Mouse (Mus musculus): ENCODE data around the gene Inhba. TPM values are rescaled to one million over a fixed set of nuclear protein-coding genes. Genes with fewer than 3 reads are reported as not detected.

Inhba gene
- polyA plus RNA-seq, 1 experiment from 2014 or later: 17.2 TPM

DNA sequence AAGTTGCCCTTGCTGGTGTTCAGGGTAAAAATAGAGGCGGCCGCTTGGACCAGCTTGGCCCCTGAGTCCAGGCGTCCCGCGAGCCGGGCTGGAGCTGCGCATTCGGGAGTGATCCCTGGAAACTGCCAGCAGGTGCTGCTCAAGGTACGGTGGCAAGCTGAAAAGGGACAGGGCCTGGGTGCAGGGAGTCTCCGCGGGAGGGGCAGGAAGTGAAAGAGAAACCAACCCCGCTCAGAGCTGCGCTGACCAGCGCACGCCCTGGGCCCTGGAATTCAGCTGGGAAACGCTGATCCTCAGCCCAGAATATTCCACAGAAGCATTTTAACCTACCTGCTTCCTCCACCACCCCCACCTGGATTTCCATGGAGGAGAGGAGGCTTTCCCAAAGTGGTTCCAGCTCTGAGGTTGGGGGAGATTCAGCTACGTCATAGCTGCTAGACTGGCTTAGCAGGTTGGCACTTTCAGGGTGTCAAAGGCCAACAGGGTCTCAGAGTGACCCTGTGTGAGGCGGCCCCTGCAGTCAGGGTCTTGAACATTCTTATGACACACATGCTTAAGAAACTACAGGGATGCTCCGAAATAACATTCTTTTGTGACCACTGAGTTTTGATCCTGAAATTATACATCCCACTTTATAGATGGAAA, 714 bp downstream of the Inhba start:
- Histone ChIP-seq H3K4me1 (peaks cover 25% of the 10 kb centered on the region), H3K4me3 (peak overlapping the region; percentile 50), H3K36me3 (no peaks in the 10 kb centered on the region), H3K27ac (peak overlapping the region; percentile 67), H3K9me3 (no peaks in the 10 kb centered on the region), H3K9ac (peak overlapping the region; percentile 15), H3K4me2 (peak overlapping the region; percentile 90), H3K27me3 (peaks cover 9% of the 10 kb centered on the region; the same call in 1 of the 2 replicates)
- 7% methylated on average over 19 of the region's 19 CpGs for WGBS
- ATAC-seq (ENCODE audit: insufficient number of reproducible peaks, low FRiP score, low TSS enrichment, low read depth): peak; percentile 81

- 41% methylated on average over 3 of the region's 3 CpGs for WGBS
- no peak for ATAC-seq (ENCODE audit: insufficient number of reproducible peaks, low FRiP score, low TSS enrichment, low read depth)
These were observed 2.5 kb downstream of the Inhba start for GRCm38 (mm10) chr13:16014166-16014565.

GRCm38 (mm10) chr13:16016506-16016905, 4.9 kb downstream of the Inhba start:
- H3K9me3 ChIP-seq: no peaks in the 10 kb centered on the region
- ATAC-seq (ENCODE audit: insufficient number of reproducible peaks, low FRiP score, low TSS enrichment, low read depth): no peak
- H3K4me2 ChIP-seq: 0 out of 2 replicates have a peak overlapping the region, but pooled peaks have one; percentile 65
- no peak overlapping the region for H3K27ac ChIP-seq
- 13% methylated on average over 2 of the region's 2 CpGs for WGBS
- peaks cover 9% of the 10 kb centered on the region; the same call in 1 of the 2 replicates for H3K27me3 ChIP-seq
- peaks cover 26% of the 10 kb centered on the region for H3K4me1 ChIP-seq
- H3K36me3 ChIP-seq: no peaks in the 10 kb centered on the region
- H3K4me3 ChIP-seq: no peak overlapping the region
- no peak overlapping the region for H3K9ac ChIP-seq

More at GRCm38 (mm10) chr13:16014166-16014565, 2.5 kb downstream of the Inhba start:
- Histone ChIP-seq H3K27ac (no peak overlapping the region), H3K4me3 (no peak overlapping the region), H3K9me3 (no peaks in the 10 kb centered on the region), H3K36me3 (no peaks in the 10 kb centered on the region), H3K4me1 (peaks cover 30% of the 10 kb centered on the region), H3K9ac (no peak overlapping the region), H3K4me2 (no peak overlapping the region), H3K27me3 (peaks cover 9% of the 10 kb centered on the region; the same call in 1 of the 2 replicates)

DNA sequence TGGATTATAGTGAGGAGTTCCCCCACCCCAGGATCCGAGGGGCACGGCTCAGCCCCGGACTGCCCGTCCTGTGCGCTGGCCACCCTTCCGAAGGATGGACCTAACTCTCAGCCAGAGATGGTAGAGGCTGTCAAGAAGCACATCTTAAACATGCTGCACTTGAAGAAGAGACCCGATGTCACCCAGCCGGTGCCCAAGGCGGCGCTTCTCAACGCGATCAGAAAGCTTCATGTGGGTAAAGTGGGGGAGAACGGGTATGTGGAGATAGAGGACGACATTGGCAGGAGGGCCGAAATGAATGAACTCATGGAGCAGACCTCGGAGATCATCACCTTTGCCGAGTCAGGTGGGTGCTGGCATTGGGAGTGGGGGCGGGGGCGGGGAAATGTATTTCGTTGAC, 5.7 kb downstream of the Inhba start:
- no peak for ATAC-seq (ENCODE audit: insufficient number of reproducible peaks, low FRiP score, low TSS enrichment, low read depth)
- Histone ChIP-seq H3K9me3 (no peaks in the 10 kb centered on the region), H3K4me2 (peak overlapping the region; percentile 65), H3K27ac (peak overlapping the region; percentile 65), H3K4me3 (peak overlapping the region; percentile 47), H3K9ac (peak overlapping the region; percentile 33), H3K27me3 (peaks cover 9% of the 10 kb centered on the region; the same call in 1 of the 2 replicates), H3K4me1 (peaks cover 23% of the 10 kb centered on the region), H3K36me3 (no peaks in the 10 kb centered on the region)
- 1% methylated on average over 20 of the region's 20 CpGs for WGBS

GRCm38 (mm10) chr13:16017777-16018176, 6.1 kb downstream of the Inhba start:
- Histone ChIP-seq H3K4me1 (peaks cover 22% of the 10 kb centered on the region), H3K9me3 (no peaks in the 10 kb centered on the region), H3K4me2 (peak overlapping the region; percentile 65), H3K4me3 (peak overlapping the region; percentile 47), H3K36me3 (no peaks in the 10 kb centered on the region), H3K9ac (peak overlapping the region; percentile 33), H3K27me3 (peaks cover 9% of the 10 kb centered on the region; the same call in 1 of the 2 replicates), H3K27ac (peak overlapping the region; percentile 65)
- ATAC-seq (ENCODE audit: insufficient number of reproducible peaks, low FRiP score, low TSS enrichment, low read depth): no peak
- 3% methylated on average over 9 of the region's 9 CpGs for WGBS

DNA sequence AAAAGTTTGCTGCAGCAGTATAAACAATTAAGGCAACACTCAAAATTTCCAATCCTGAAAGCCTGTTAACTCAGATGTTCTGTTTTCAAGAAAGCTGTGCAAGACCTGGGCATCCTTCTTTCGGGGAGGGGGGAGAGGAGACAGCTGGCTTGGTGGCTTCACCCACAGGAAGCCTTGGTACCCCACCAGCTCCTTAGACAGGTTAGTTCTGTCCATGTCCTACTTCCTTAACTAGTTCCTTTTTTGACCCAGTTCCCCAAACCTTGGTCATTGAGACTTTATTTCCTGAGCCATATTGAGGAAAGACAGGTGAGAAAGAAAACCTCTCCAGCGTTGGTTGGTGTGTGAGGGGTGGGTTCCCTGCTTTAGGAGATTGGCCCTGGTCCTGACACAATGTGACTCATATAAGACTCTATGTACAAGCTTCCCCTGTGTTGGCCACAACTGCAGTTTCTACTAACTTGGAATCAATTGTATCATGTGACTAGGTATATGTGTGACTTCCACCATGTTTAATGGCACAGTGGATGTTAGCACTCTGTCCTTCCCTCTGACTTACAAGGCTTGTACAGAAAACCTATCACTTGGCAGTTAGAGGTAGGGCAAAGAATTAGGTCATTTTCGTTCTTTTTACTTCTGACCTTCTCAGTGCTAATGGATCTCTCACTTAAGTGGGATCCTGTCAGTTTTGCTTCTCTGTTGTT, 7.3 kb downstream of the Inhba start:
- Histone ChIP-seq H3K9me3 (no peaks in the 10 kb centered on the region), H3K27ac (no peak overlapping the region), H3K4me2 (peak overlapping the region; percentile 65), H3K9ac (no peak overlapping the region), H3K4me1 (peaks cover 22% of the 10 kb centered on the region), H3K27me3 (peaks cover 9% of the 10 kb centered on the region; the same call in 1 of the 2 replicates), H3K36me3 (no peaks in the 10 kb centered on the region), H3K4me3 (peak overlapping the region; percentile 47)
- 66% methylated on average over 3 of the region's 3 CpGs for WGBS
- no peak for ATAC-seq (ENCODE audit: insufficient number of reproducible peaks, low FRiP score, low TSS enrichment, low read depth)

DNA sequence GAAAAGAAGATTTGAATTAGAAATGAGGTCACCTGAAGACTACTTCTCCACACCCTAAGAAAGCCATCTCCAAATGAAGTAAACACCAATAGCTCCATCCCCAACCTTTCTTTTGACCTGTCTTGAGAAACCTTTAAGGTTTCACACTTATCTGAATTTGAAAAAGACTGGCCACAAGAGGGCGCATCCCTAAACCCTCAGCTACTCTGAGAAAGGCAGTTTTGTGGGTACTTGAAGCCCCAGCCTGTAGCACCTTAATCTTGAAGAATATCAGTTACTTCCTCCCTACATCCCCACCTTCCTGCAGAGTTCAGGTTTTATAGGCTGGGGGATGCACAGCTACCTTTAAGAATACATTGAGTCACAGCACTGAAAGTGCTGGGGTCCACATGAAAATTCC, 9.0 kb downstream of the Inhba start:
- no peak overlapping the region for H3K9ac ChIP-seq
- H3K4me1 ChIP-seq: peaks cover 23% of the 10 kb centered on the region
- WGBS: 3% methylated on average over 1 of the region's 1 CpGs
- H3K4me3 ChIP-seq: no peak overlapping the region; the same call in 1 of the 2 replicates
- H3K9me3 ChIP-seq: no peaks in the 10 kb centered on the region
- H3K4me2 ChIP-seq: peak overlapping the region; percentile 15; the same call in 1 of the 2 replicates
- H3K27ac ChIP-seq: no peak overlapping the region
- H3K36me3 ChIP-seq: no peaks in the 10 kb centered on the region
- peaks cover 7% of the 10 kb centered on the region; the same call in 1 of the 2 replicates for H3K27me3 ChIP-seq
- no peak for ATAC-seq (ENCODE audit: insufficient number of reproducible peaks, low FRiP score, low TSS enrichment, low read depth)

DNA sequence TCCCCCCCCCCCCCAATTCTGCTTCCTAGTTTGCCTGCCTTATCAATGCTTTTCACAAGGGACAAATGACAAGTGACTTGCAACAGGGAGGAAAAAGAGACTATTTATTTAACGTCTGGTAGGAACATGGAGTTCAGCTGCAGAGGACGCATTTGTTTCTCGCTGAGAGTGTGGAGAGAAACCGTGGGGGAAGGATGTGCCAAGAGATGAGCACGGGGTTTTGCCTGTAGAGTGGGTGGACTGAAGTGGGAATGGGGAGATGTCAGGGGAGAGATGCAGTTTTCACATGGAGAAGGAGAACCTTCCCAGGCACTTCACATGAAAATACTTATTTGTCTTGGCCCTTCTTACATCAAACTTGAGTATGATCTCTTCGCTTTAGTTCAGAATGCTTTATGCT, 9.5 kb downstream of the Inhba start:
- Histone ChIP-seq H3K27me3 (0 out of 2 replicates have a peak, but pooled peaks cover 1% of the 10 kb centered on the region), H3K27ac (peak overlapping the region; percentile 39; the same call in 1 of the 2 replicates), H3K9me3 (no peaks in the 10 kb centered on the region), H3K4me3 (no peak overlapping the region), H3K4me1 (peaks cover 21% of the 10 kb centered on the region), H3K9ac (no peak overlapping the region), H3K36me3 (no peaks in the 10 kb centered on the region), H3K4me2 (peak overlapping the region; percentile 15; the same call in 1 of the 2 replicates)
- 61% methylated on average over 6 of the region's 6 CpGs for WGBS
- no peak for ATAC-seq (ENCODE audit: insufficient number of reproducible peaks, low FRiP score, low TSS enrichment, low read depth)

DNA sequence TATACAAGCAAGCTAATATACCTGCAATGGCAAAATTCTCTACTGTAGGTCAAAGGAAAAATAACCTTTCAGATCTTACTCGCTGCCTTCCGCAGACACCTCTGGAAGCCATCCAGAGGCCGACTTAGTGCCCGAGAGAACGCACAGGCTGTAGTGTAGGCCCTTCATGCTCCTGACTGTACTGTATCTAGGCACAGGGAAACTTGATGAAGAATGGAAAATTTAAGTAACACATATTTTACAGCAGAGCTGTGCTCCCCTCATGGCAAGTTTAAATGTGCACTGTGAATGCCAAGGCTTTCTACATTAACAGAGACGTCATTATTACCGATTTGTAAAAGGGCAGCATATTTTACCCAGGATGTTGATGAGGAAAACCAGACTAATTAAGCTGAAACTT, 10.2 kb downstream of the Inhba start:
- H3K27me3 ChIP-seq: no peaks in the 10 kb centered on the region
- no peak for ATAC-seq (ENCODE audit: insufficient number of reproducible peaks, low FRiP score, low TSS enrichment, low read depth)
- H3K27ac ChIP-seq: no peak overlapping the region
- H3K9ac ChIP-seq: no peak overlapping the region
- peaks cover 3% of the 10 kb centered on the region; the same call in 1 of the 2 replicates for H3K36me3 ChIP-seq
- H3K4me2 ChIP-seq: no peak overlapping the region
- H3K4me3 ChIP-seq: no peak overlapping the region
- WGBS: 56% methylated on average over 7 of the region's 7 CpGs
- H3K4me1 ChIP-seq: peaks cover 21% of the 10 kb centered on the region
- no peaks in the 10 kb centered on the region for H3K9me3 ChIP-seq

DNA sequence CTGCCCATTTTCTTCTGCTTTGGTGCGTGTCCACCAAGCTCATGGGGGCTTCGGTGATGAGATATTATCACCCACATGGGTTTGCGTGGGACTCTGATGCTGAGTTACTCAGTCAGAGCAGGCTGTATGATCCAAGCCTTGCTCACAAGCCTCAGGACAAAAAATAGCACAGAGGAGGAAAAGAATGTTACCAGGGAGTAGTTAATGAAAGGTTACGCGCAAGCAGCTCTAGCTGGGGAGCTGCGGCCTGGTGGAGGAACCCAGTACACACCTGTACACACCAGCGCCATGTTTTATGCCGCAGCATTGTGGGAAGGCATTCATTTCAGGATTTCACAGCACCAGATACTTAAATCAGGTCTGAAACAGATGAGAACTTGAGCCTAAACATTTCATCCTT, 10.9 kb downstream of the Inhba start:
- peak overlapping the region; percentile 63 for H3K27ac ChIP-seq
- H3K4me2 ChIP-seq: no peak overlapping the region
- H3K9ac ChIP-seq: no peak overlapping the region
- H3K27me3 ChIP-seq: no peaks in the 10 kb centered on the region
- H3K4me3 ChIP-seq: no peak overlapping the region
- H3K4me1 ChIP-seq: peaks cover 16% of the 10 kb centered on the region
- peaks cover 4% of the 10 kb centered on the region; the same call in 1 of the 2 replicates for H3K36me3 ChIP-seq
- H3K9me3 ChIP-seq: no peaks in the 10 kb centered on the region
- 70% methylated on average over 8 of the region's 8 CpGs for WGBS
- ATAC-seq (ENCODE audit: insufficient number of reproducible peaks, low FRiP score, low TSS enrichment, low read depth): no peak

GRCm38 (mm10) chr13:16023070-16024039, 11.7 kb downstream of the Inhba start:
- no peak overlapping the region for H3K27ac ChIP-seq
- no peak overlapping the region for H3K9ac ChIP-seq
- peak overlapping the region; percentile 14; the same call in 1 of the 2 replicates for H3K4me2 ChIP-seq
- 33% methylated on average over 13 of the region's 13 CpGs for WGBS
- ATAC-seq (ENCODE audit: insufficient number of reproducible peaks, low FRiP score, low TSS enrichment, low read depth): no peak
- H3K36me3 ChIP-seq: peaks cover 4% of the 10 kb centered on the region; the same call in 1 of the 2 replicates
- H3K27me3 ChIP-seq: no peaks in the 10 kb centered on the region
- H3K4me3 ChIP-seq: no peak overlapping the region
- peaks cover 12% of the 10 kb centered on the region for H3K4me1 ChIP-seq
- H3K9me3 ChIP-seq: no peaks in the 10 kb centered on the region
